Mouse (Mus musculus) adrenal gland (tissue): ENCODE results near the gene Irf3.

ENCODE experiments used
- intact Hi-C: fragments of 180-260 bp; cut with DNase I; formaldehyde crosslinking; loops from one replicate; pipeline ENCODE4 v1.15.1; 2025

The Irf3 gene

DNA sequence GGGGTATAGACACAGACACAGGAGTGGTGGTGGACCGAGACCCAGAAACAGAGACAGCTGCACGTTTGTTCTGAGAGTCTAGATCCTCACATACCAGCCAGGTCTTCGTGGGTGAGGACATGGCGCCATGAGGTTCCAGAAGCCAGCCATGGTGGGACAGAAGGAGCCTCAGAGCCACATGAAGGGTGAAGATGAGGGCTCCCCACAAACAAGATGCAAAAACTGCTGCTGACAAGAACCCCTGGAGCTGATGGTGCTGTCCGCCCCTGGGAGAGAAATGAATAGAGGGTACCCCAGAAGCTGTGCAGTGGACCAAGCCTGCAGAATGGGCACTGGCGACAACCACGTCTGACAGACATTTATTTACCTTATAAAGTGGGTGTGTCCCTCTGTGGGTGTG, 26.3 kb upstream of the Irf3 start:
- intact Hi-C loops, result no loop called here

- intact Hi-C loops, result no loop called here
Observed at GRCm38 (mm10) chr7:44973415-44974130, 23.9 kb upstream of the Irf3 start.

DNA sequence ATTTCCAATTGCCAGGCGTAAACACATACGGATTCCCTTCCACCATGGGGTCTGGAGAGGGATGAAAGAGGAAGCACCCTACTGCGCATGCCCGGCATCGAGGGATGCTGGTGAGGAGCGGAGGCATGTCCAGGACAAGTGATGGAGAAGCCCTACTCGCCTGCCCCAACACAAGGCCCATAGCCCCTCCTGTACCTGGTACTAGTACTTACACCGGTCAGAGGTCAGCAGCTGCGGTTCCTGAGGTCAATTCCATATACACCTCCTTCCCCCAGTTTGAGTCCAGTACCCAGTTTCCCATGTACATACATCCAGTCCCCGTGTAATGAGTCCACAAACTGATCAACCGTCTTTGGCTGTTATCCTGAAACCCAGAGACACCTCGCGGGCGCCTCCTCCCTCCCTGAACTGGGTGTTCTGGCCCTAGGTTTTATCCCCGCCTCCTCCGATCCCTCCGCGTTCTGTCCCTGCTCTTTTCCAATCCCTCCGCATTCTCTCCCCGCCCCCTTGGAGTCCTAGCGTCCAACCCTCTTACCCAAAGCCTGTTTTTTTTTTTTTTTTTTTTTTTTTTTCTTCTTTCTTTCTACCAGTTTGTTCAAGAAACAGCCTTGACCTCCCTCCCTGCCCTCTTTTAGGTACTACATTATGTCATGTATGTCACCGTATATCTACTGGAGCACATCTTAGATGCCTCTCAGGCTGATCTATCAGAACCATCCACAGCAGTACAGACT, 22.9 kb upstream of the Irf3 start, which contains the start of gene Cpt1c:
TSS of gene Cpt1c (minus strand) at position 469 of the 734 bp plus-strand sequence.
- intact Hi-C loops, result no loop called here

GRCm38 (mm10) chr7:44975117-44975419, 22.4 kb upstream of the Irf3 start:
- intact Hi-C loops, result no loop called here

DNA sequence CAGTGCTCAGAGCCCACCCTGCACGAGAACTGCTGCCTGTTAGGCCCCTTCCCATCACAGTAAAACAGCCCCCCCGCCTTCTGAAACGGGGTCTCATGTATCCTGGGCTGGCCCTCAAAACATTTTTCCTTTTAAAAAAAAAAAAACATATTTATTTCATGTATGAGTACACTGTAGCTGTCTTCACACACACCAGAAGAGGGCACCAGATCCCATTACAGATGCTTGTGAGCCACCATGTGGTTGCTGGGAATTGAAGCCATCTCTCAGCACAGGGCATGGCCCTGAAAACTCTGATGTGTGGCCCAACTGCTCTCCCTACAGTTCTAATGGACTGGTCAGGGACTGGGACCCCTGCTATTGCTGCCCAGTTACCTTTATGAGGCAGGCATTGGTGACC, 19.1 kb upstream of the Irf3 start:
- intact Hi-C loops, result no loop called here

DNA sequence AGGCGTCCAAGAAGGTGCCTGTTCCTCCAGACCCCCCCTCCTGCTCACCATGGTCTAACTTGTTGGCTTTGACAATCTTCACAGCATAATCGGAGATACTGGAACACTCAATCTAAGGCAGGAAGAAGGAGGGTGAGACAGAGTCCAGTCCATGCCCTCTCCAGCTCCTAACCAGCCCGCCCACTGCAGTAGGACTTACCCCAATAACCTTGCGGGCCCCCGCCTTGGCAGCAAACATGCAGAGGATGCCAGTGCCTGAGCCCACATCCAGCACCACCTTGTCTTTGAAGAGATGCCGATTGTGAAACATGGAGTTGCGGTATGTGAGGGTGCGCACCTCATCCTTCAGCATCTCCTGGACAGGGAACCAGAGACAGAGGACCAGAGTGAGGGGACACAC, 15.9 kb upstream of the Irf3 start:
- intact Hi-C loops, result no loop called here

- intact Hi-C loops, result loop anchor here (2.0 kb wide), 1 partner anchor 84 kb away; no protein-coding TSS in a partner anchor
Observed at GRCm38 (mm10) chr7:44983085-44983484, 14.4 kb upstream of the Irf3 start.

- intact Hi-C loops, result loop anchor here (2.0 kb wide), 1 partner anchor 83 kb away; no protein-coding TSS in a partner anchor
Observed at GRCm38 (mm10) chr7:44983944-44984832, 13.3 kb upstream of the Irf3 start.

GRCm38 (mm10) chr7:44984833-44985164, 12.6 kb upstream of the Irf3 start:
- intact Hi-C loops, result no loop called here

DNA sequence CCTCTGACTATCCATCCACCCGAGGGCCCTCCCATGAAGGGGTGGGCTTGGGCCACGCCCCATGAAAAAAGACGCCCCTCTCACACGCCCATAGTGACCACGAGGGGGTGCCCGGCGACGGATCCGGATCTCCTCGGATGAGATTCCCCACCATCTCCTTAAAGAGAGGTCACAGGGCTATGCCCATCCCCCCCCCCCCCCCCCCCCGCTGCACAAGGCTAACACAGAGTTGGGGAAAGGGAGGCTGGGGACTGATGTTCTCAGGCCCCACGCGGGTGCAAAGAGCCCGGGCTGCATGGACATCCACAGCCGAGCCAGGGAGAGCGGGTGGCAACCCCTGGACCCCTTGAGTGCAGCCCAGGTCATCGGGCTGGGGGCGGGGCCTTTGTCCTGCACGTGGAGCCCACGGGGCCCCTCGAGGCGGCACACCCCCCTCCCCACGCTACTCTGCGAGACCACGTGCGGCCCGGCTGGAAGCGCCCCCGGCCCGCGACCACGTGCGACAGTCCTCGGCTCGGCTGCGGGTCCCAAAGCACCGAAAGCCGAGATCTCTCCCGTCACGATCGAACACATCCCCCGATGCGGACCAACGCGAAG, 11.8 kb upstream of the Irf3 start:
- intact Hi-C loops, result no loop called here

DNA sequence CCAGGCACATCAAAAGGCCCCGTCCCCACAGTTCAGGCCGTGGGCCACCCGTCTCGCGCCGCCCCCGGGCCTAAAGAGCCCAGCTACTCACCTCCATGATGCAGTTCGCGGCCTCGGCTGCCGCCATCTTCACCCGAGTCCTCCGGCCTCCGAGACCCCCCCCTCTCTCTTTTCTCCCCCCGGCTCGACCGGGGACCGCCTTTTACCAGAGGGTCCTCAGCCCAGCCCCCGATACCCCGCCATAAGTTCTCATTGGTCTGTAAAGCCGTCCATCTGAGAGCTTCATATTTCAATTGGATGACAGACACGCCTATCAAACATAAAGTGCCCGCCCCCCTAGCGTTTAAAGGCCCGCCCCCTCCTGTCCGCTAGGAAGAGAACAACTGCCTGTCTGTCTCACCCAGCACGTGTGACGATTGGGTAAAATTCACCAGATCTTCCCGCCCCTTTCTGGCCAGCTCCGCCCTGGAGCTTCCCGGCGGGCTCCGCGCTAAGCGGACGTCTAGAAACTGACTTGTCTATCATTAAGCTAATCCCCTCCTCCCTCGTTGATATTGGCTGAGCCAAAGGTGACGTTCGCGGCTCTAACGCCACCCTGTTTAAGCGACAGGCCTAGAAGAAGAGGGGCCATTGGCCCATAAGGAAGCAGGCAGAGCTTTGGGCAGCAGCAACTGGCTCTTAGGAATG, 11.1 kb upstream of the Irf3 start, which contains the start of gene Prmt1:
TSS of gene Prmt1 (minus strand) at position 377 of the 687 bp plus-strand sequence.
- intact Hi-C loops, result no loop called here

GRCm38 (mm10) chr7:44986879-44987718, 10.3 kb upstream of the Irf3 start:
- intact Hi-C loops, result no loop called here

DNA sequence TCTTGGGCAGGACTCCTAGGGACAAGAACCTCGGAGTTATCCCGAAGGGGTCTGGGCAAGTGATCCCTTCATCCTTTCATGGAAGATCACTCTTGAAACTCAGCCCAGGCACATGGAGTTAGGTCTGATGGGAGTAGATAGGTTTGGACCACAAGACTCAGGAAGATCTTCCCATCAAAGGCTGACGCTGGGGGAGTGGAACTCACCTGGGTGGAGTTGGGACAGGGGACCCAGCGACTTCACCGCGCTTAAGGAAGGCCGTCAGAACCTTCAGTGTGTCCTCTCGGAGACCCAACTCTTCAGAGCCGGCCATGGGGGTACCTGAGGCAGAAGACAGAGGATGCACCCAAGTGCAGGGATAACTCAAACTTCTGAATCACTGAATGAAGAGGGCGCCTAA, 776 bp upstream of the Irf3 start:
- intact Hi-C loops, result no loop called here

DNA sequence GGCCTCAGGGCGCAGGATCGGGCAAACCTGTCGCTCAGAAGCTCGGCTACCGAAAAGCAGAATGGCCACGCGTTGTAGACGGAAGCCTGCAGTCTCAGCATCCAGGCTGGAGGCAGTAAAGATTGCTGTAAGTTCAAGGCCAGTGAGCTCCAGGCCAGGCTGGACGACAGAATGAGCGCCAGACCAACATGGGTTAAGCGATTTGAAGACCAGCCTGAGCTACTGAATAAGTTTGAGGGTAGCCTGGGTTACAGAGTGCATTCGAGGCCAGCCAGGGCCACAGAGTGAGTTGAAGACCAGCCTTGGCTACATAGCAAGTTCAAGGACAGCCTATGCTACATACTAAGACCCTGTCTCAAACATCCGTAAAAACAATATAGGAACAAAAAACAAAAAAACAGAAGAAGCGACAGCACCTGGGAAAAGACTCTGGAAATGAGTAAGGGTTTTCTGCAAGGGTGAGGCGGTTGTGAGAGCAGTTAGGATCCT, 536 bp downstream of the Irf3 start:
- intact Hi-C loops, result no loop called here

DNA sequence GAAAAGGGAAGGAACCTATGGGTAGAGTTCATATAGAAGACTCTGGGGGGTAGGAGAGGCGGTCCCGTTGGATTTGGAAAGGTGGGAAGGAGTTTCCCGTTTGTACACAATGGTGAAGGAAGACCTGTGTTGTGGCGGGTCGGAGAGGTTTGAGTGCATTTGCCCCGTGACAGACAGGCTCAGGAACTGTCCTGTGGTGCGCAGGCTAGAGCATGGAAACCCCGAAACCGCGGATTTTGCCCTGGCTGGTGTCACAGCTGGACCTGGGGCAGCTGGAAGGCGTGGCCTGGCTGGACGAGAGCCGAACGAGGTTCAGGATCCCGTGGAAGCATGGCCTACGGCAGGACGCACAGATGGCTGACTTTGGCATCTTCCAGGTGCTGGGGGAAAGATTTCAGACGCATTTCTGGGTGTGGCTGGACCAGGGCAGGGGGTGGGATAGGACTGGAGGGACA, 1.1 kb downstream of the Irf3 start, which contains the start of gene Bcl2l12:
TSS of gene Bcl2l12 (minus strand) at position 212 of the 455 bp plus-strand sequence.
- intact Hi-C loops, result no loop called here

- intact Hi-C loops, result no loop called here
Observed at GRCm38 (mm10) chr7:44999753-45000152, 2.3 kb downstream of the Irf3 start.

DNA sequence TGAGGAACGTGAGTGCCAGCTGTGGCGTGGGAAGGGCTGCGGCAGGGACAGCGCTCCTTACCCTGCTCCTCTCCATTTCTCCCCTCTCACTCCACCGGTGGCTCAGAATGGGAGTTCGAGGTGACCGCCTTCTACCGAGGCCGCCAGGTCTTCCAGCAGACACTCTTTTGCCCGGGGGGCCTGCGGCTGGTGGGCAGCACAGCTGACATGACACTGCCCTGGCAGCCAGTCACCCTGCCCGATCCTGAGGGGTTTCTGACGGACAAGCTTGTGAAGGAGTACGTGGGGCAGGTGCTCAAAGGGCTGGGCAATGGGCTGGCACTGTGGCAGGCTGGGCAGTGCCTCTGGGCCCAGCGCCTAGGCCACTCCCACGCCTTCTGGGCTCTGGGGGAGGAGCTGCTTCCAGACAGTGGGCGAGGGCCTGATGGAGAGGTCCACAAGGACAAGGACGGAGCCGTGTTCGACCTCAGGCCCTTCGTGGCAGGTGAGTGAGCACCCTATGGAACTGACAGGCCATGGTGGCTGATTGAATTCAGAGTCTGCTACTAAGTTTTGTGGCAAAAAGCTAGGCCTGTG, 3.2 kb downstream of the Irf3 start:
- intact Hi-C loops, result no loop called here

DNA sequence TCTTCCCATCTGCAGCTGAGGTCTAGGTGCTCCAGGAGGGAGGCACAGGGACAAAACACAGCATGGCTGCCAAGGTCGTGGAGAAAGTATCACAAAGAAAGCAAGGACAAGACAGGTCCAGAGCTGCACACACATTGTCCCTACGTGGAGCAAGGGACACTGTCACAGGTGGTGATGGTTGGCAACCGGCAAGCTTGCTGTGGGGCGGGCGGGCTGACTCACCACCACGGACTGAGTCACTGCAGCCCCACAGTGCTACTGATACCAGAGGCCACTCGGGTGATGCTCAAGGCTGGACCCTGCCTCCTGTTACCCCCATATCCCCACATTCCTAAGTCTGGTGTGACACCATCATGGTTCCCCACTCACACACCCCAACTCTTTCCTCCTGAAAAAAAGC, 5.0 kb downstream of the Irf3 start:
- intact Hi-C loops, result no loop called here

DNA sequence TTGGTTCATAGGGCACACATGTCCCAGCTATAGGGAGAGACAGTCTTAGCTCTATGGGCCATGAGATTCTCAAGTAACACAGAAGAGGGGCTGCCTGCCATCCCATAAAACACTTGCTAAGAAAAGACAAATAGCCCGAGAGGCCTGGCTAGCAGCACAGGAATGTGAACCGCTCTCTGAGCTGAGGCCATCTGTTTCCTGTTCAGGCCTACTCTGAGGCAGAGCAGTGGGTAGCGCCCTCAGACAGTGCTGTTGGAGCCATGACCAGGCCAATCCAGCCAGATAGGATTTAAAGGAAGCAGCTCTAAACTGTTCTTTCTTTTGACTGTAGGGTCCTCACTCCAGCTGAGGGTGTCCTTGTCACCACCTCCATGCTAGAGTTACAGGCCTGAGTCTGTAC, 7.1 kb downstream of the Irf3 start:
- intact Hi-C loops, result no loop called here
